Mouse (Mus musculus) macrophage (primary cell): ENCODE data around the gene Psmd7. TPM values are rescaled to one million over a fixed set of nuclear protein-coding genes. Genes with fewer than 3 reads are reported as not detected.

Experiments used
- polyA plus RNA-seq: library from polyadenylated mRNA; stranded (reverse); fragments of 250-400 nt; gene quantifications from 3 replicates; pipeline ENCODE4 v1.2.4, GENCODE M21; 2018; ENCODE audit warnings: inconsistent platforms

The Psmd7 gene
- polyA plus RNA-seq, 1 experiment from 2014 or later: 118 TPM

Other genes starting within 250 kb of the Psmd7 start
- 1.2 to 2.9 TPM (median 2.1 TPM) in 3 replicates for gene Nqo1, start 185.3 kb downstream of the Psmd7 start, polyA plus RNA-seq
- gene Nob1, start 163.4 kb downstream of the Psmd7 start, polyA plus RNA-seq: 8.4 to 26.5 TPM (median 12.3 TPM) in 3 replicates
- 47.9 to 57.3 TPM (median 51.4 TPM) in 3 replicates for gene Wwp2, start 152.1 kb downstream of the Psmd7 start, polyA plus RNA-seq